Mouse (Mus musculus) cerebellum, adult 8-10 months (tissue): ENCODE measurements around the gene S1pr1.

Source experiments
- DNase-seq: peaks from one replicate; pipeline ENCODE4 v3.0.0; 2022

S1pr1 gene

DNA sequence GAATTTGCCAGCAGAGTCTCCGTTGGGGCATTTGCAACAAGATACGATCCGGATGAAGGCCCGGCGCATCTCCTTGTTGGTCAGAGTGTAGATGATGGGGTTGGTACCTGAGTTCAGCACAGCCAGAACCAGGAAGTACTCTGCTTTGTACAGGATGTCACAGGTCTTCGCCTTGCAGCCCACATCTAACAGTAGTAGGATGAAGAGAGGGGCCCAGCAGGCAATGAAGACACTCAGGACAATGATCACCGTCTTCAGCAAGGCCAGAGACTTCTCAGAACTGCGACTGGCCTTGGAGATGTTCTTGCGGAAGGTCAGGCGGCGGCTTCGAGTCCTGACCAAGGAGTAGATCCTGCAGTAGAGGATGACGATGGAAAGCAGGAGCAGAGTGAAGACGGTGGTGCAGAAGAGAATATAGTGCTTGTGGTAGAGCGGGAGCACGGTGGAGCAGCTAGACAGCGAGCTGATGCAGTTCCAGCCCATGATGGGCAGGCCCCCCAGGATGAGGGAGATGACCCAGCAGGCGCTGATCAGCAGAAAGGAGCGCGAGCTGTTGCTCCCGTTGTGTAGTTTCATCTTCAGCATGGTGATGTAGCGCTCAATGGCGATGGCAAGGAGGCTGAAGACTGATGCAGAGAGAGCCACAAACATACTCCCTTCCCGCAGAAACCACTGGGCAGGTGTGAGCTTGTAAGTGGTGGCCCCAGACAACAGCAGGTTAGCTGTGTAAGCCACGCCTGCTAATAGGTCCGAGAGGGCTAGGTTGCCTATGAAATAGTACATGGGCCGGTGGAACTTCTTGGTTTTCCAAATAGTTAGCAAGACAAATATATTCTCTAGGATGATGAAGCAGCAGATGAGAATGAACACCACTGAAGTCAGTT lies 2.7 kb downstream of the S1pr1 start:
- no peak for DNase-seq

DNA sequence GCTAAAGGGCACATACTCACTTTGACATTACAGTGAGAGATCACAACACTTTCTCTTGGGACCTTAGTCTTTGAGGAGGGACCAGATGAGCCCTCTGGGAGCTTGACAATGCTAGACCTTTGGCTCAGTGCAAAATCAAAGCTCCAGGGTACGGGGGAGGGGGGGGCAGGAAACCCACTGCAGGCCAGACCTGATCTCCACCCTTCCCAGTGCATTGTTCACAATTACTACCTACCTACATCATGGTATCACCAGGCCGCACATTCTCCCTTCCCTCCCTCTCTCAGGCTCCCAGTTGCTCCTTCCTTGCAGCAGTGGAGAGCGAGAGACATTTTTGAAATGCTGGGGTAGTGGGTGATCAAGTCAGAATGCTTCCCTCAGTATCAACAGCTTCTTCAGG lies 3.5 kb downstream of the S1pr1 start:
- DNase-seq: no peak

GRCm38 (mm10) chr3:115710051-115710450 lies 4.8 kb downstream of the S1pr1 start:
- DNase-seq: no peak

DNA sequence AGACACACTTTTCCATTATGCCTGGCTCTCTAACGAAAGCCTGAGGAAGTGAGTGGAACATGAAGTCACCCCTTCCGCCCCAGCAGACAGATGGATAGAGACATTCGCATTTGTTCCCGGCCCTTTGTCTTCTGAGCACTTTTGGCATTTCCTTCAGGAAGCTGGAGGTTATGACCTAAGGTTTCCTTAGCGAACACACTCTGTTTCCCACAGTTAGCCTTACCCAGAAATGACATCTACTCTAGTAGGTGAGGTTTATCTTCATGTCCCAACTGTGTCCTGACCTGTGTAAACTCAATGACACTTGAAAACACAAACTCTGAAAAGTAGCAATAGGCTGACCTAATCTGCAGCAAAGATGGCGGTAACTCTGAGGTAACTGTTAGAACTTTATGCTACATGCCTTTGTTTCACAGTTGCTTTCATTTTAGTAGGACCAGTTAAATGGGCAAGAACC lies 5.7 kb downstream of the S1pr1 start:
- DNase-seq: no peak

- no peak for DNase-seq
Observed at GRCm38 (mm10) chr3:115706736-115707135, 8.1 kb downstream of the S1pr1 start.

- no peak for DNase-seq
Observed at GRCm38 (mm10) chr3:115704254-115704908, 10.5 kb downstream of the S1pr1 start.

DNA sequence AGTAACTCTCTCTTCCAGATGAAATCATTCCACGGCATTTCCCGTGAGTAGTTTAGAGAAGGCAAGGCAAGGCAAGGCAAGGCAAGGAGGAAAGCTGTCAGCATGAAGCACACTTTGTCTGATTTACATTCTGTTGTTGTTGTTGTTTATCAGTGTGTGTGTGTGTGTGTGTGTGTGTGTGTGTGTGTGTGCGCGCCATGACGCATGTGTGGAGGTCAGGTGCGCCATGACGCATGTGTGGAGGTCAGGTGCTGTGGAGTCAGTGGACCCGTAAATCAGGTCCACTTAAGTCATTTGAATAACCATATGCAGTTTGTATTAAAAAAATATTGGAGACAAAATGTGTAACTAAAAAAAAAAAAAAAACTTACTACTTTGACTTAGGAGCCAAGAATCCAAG lies 11.2 kb downstream of the S1pr1 start:
- DNase-seq: no peak

DNA sequence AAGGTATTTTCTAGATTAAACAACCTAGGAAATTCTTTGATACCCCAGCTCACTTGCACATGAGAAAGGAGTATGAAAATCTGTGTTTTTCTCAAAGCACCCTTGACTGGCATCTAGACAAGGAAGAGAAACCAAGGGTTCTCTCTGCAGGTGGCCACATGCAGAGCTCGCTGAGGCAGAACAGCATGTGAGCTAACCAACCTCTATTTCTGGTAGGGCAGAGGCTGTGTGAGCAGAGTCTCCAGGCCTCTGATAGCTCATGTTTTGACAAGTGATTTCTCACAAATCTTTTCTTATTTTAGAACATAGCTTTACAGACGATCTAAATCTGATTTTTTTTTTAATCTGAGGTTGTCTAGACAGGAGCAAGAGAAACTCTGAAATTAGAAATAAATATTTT lies 12.8 kb downstream of the S1pr1 start:
- DNase-seq: no peak

DNA sequence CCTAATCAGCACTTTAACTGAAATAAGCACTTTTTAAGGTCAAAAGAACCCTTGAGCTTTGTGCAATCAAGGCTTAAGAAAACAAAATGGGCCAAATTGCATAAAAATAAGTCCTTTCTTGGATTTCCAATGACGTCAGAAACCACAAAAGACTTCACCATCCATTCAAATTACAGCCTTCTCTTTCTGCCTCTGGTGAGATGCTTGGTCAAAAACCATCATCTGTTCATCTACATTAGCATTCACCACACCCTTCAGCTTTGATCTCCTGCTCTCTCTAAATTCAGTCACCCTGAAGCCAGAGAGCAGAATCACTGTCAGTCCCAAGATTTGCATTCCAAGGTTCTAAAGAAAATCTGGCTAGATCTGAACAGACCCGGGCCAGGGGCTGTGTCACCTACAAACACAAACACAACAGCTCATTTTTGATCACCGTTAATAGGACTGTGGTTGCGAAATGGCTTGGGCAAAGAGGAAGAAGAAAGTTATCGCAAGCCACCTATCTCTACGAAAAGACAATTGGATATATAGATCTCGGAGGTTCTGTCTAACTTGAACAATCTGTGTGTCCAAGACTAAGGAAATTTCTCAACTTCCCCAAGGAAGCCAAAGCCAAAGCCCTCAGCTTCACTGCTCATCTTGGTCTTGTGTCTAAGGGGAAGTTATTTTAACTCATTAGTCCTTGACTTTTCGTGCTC lies 19.5 kb downstream of the S1pr1 start:
- DNase-seq: no peak

- no peak for DNase-seq
Observed at GRCm38 (mm10) chr3:115694168-115694567, 20.7 kb downstream of the S1pr1 start.

- no peak for DNase-seq
Observed at GRCm38 (mm10) chr3:115693390-115693789, 21.5 kb downstream of the S1pr1 start.

DNA sequence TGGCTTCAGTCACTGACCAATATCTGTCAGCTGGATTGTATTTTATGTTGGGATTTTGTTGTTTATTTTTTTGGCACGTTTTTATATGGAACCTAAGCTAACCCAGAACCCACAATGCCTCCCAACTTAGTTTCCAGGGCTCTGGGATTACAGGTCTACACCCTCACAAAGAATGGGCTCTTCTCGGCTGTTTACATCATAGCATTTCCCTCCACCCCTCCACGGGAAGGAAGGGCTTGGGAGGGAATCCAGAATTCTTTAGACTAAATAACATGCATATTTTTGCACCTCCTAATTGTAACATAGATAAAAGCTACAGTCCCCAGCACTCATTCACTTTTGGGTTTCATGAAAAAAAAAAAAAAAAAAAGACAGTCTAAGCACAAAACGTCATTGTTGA lies 22.0 kb downstream of the S1pr1 start:
- DNase-seq: no peak

DNA sequence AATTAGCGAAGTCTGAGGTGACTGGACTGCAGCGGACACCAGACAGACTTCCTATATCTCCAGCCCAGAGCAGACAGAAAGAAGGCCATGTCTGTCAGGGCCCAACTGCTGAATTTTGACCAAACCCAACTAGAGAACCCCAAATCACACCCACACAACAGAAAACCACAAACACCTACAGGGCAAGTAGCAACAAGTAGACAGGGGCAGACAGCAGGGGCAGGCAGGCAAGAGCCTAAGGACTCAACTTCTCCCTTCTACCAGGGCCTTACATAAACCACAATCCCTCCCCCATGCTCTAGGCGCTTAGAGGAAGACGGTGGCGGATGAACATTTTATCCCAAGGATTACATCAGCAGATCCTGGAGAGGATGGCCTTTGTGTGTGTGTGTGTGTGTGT lies 22.5 kb downstream of the S1pr1 start:
- no peak for DNase-seq

DNA sequence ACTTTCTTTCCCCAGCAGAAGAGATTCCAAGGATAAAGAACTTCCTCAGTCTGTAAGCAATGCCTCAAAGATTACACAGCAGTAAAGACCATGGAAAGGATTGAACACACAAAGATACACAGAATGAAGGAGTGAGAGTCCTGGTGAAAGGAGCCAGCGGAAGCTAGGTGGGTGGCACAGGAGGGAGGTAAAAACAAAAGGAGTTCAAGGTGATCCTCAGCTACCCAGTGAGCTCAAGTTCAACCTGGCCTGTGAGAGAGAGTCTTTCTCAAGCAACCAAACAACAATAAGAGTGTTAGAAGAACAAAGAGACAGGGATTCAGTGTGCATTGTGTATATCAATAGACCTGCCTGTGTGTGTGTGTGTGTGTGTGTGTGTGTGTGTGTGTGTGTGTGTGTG lies 25.0 kb downstream of the S1pr1 start:
- no peak for DNase-seq

DNA sequence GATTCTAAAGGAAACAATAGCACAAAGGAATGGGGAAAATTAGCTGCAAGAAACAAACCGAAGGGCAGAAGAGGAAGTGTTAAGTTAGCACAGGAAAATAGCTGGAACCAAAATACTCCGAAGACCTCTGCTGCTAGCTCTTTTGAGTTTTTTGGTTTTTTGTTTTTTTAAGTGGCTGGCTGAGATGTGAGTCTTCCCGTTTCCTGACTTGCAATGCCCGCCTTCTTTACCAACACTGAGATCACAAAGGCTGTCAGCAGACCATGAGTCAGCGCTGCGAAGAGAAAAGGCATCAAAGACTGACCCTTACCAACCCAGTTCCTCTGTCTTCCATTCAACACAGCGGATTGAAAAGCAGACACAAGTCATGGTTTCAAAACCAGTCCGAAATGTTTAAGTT lies 25.5 kb downstream of the S1pr1 start:
- DNase-seq: no peak

DNA sequence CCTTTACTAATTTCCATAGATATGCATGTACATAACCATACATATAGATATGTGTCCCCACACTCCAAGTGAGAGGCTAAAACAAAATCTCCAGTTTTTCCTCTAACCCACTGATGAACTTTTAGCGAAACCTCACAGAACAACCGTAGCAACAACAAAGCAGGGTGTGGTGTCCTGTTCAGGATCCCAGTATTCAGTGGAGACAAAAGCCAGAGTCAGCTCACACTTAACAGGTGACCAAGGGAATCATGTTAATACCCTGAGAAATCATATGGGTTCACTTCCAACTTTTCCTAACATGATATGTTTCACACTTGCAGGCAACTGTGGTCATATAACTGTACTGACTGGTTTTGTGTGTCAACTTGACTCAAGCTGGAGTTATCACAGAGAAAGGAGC lies 27.1 kb downstream of the S1pr1 start:
- DNase-seq: no peak

DNA sequence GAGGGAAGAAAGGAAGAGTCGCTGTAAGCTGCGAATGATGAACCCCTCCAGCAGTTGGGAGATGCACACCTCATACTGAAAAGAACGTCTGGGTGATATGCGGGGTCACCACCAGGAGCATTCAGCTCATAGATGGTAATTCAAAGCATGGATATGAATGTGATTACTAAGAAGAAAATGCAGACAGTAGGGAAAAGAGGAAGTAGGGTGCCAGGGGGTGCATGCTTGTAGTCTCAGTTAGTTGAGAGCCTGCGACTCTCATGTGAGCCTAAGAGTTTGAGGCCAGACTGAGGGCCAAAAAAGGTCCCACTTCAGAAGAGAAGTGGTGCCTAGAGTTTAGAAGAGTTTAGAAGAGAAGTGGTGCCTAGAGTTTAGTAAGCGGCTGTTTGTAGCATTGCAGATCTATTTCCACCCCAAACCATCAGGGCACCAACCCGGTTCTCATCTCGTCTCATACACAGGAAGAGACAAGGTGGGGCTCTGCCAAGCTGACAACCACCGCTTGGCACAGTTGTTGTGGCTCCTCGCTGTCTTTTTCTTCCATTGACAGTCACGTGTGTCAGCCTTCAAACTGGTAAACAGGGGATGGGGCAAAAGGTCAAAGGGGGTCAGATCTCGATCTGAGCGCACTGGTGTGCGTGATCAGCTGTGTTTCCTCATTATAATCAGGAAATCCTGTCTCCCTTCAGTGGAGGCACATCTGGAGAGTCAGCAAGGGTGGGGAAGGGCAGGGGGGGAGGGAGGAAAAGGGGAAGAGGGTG lies 32.4 kb downstream of the S1pr1 start:
- DNase-seq: no peak

DNA sequence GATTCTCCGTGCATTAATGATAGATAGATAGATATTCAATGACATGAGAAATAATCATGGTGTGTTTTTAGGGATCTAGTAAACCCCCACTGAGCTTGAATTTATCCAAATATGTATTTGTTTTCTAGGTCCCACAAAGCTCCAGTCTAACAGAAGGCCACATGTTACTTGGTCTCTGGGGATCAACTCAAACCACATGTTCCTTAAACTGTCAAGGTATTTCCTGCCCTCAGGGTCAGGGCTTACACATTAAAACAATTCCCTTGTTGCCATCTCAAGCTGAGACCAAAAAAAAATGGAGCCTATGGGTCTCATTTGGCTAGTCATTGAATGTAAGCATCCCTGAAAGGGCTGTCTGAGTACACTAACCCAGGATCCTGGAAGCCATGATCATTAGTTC lies 33.7 kb downstream of the S1pr1 start:
- no peak for DNase-seq

DNA sequence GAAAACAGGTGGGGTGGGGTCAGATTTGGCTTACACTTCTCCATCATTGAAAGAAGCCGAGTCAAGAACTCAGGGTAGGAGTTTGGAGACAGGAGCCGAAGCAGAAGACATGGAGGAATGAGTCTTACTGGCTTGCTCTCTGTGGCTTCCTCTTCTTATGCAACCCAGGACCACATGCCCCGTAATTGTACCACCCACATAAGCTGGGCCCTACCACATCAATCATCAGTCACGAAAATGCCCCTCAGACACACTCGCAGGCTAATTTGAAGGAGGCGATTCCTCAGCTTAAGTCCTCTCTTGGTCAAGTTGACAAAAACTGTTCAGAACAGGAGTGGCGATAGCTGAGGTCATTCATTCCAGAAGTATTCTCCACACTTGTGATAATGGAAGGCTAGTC lies 35.9 kb downstream of the S1pr1 start:
- no peak for DNase-seq

- no peak for DNase-seq
Observed at GRCm38 (mm10) chr3:115675546-115676535, 39.0 kb downstream of the S1pr1 start.

DNA sequence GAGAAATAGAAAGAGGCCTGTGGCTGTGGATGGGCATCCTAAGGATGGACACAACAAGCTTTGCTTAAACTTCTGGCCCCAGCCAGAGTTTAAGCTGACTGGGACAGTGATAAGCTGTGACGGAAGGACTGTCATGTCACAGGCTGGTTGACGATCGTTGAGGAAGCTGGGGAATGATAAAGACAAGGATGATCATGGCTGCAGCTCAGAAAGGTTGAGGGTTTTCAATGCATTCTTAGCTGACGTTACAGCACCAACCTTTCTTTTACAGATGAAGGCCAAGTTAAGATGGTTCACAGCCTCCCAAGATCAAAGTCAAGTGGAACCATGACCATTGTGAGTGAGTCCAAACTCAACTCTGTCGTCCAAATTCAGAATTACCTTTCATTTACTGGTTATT lies 40.2 kb downstream of the S1pr1 start:
- DNase-seq: no peak

DNA sequence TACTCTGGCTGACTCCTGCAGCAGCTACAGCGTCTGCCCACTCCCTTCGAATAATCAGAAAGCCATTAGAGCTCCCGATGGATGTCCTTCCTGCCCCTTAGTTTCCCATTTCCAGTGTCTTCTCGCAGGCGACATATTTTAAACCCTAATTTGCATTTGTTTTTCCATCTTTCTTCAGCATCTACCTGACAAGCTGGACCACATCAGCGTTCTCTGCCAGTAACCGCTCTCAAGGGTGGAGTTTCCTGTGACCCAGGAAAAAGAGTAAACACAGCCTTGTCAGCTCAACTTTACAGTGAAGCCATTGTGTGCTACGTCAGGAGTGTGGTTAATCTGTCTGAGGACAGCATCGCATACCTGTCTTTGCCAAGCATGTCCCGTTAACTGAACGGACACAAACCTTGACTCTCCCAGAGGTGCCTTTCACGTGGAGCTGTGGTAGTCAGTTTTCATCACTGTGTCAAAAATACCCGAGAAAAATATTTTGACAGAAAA lies 41.2 kb downstream of the S1pr1 start:
- no peak for DNase-seq
